Mouse (Mus musculus): ENCODE measurements at regions not wholly inside any gene's neighbourhood (a gene's known extent, or its start where the extent isn't known, plus 50 kb on each side); places are given as distances from the start of the nearest gene placed in this dataset.

DNA sequence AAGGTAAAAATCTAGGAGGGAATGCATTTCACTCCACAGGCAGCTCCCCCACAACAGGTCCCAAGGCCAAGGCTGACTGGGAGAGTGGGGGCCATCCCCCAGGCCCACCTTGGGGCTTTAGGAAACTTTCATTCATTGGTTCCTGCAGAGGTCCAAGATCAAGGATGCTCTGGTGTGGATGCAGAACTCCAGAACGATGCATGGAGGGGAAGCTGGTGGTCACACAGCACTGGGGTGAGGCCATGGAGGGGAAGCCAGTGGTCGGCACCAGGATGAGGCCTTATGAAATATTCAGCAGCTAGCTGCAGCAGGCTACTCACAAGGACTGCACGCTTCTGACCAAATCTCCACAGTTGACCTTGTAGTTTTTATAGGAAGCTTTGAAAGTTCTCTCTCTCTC lies 279.7 kb downstream of the Cdh26 start:
- no peak for TF ChIP-seq CTCF (IDR thresholded peaks at IDR 0.05)
- no peak for TF ChIP-seq EP300 (IDR thresholded peaks at IDR 0.05)
